Mouse (Mus musculus) central nervous system, embryonic 18 days (tissue): ENCODE data around the gene Higd1a. TPM values are rescaled to one million over a fixed set of nuclear protein-coding genes. Genes with fewer than 3 reads are reported as not detected.

Source experiments
- polyA plus RNA-seq: library from polyadenylated mRNA; depleted of rRNA; stranded (reverse); fragments of >200 nt; gene quantifications from 2 replicates; pipeline ENCODE4 v1.2.3, GENCODE M21; 2012; rRNA removed

The Higd1a gene
- polyA plus RNA-seq, result 62.5 and 76.6 TPM in 2 replicates

GRCm38 (mm10) chr9:121858153-121858488 is at the start of gene Higd1a:
TSS of gene Higd1a (minus strand) at chr9:121858362.

DNA sequence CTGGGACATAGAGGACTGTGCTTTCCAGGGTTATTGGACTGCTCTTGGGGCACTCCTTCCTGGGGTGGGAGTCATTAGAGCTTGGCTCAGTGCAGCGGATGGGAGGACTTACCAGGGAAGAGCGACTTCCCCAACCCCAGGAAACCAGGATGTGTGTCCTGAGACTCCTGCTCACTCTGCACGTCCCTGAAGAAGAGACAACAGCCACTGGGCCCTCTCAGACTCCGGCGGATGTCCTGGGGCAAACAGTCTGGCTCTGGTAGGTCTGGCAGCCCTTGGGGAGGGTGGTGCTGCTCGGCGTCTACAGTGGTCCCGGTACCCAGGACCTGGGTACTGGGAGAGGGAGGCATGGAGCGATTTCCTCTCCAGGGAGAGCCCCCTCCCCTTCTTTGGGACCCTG is 40.1 kb upstream of the Higd1a start, which contains the start of gene Ackr2:
TSS of gene Ackr2 (plus strand) at position 111 of the 400 bp plus-strand sequence.

DNA sequence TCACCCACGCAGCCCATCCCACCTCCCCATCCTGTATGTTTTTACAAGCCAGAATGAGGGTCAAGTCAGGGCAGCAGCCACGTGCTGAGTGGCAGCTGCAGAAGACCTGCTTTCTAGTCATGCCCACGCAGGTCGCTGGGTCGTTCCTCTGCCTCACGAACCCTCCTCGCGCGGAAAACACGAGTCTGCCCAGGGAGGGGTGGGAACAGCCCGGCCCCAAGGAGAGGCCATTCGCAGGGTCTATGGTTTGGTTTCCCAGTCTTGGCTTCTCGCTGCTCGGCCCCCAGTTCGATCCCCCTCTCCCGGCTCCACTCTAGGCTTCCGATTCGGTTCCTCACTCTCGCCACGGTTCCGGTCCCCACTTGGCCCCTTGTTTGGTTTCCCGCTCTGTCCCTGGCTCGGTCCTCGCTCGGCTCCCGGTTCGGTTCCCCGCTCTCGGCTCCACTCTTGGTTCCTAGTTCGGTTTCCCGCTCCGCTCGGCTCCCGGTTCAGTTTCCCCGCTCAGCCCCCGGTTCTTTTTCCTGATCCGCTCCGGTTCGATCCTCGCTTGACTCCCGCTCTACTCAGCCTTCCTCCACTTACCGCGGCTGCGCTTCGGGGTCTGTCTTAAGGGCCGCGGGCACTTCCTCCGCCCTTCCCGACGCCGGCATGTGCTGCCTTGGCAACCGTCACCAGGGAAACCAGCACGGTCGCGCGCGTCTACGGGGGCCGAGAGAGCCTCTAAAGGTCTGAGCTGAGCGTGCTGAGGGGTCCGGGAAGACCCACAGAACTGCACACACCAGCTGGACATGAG is 19.1 kb downstream of the Higd1a start, which contains the start of gene Ccdc13:
TSS of gene Ccdc13 (minus strand) at position 633 of the 793 bp plus-strand sequence.

Other genes with a start within 250 kb of the Higd1a start
- 0.08 and 0.14 TPM in 2 replicates for gene Lyzl4, start 216.3 kb downstream of the Higd1a start, polyA plus RNA-seq
- 0.51 and 0.56 TPM in 2 replicates for gene Vipr1, start 215.6 kb downstream of the Higd1a start, polyA plus RNA-seq
- 23.0 and 24.0 TPM in 2 replicates for gene Sec22c, start 152.9 kb downstream of the Higd1a start, polyA plus RNA-seq
- gene Ss18l2, start 148.0 kb downstream of the Higd1a start, polyA plus RNA-seq, result 99.7 and 107 TPM in 2 replicates
- gene Nktr, start 139.2 kb downstream of the Higd1a start, polyA plus RNA-seq, result 176 and 180 TPM in 2 replicates
- gene Zfp651, start 99.0 kb downstream of the Higd1a start, polyA plus RNA-seq, result 54.6 and 55.1 TPM in 2 replicates
- gene Klhl40, start 80.8 kb downstream of the Higd1a start, polyA plus RNA-seq, result 1.00 and 1.9 TPM in 2 replicates
- gene Hhatl, start 65.9 kb downstream of the Higd1a start, polyA plus RNA-seq, result 0.65 and 1.3 TPM in 2 replicates
- gene Ccdc13, start 18.9 kb downstream of the Higd1a start, polyA plus RNA-seq, result 3.4 and 4.3 TPM in 2 replicates
- gene Ackr2, start 40.0 kb upstream of the Higd1a start, polyA plus RNA-seq, result 2.9 and 3.2 TPM in 2 replicates
- not detected in 2 replicates for gene Cyp8b1, start 57.9 kb upstream of the Higd1a start, polyA plus RNA-seq
- 2.3 and 2.7 TPM in 2 replicates for gene Fam198a, start 92.6 kb upstream of the Higd1a start, polyA plus RNA-seq
- 32.2 and 33.1 TPM in 2 replicates for gene Pomgnt2, start 138.7 kb upstream of the Higd1a start, polyA plus RNA-seq